Mouse (Mus musculus) embryonic fibroblast, embryonic 13.5 days (primary cell): Measurements from ENCODE around the gene Lipt1.

ENCODE experiments used
- CTCF ChIP-seq: IDR thresholded peaks from 2 replicates; pipeline ENCODE4 v1.5.1; 2011; ENCODE audit warnings: mild to moderate bottlenecking, control low read depth, low read length, moderate library complexity, borderline replicate concordance; ENCODE audit not compliant: insufficient read depth
- POLR2A ChIP-seq: IDR thresholded peaks from 2 replicates; pipeline ENCODE4 v1.6.1; 2011; ENCODE audit warnings: low read depth, mild to moderate bottlenecking, control low read depth, low read length, moderate library complexity

GRCm38 (mm10) chr1:37900288-37900687 lies 28.8 kb downstream of the Lipt1 start:
- no peak for TF ChIP-seq CTCF
- TF ChIP-seq POLR2A = no peak
